In the genomic region with DNA sequence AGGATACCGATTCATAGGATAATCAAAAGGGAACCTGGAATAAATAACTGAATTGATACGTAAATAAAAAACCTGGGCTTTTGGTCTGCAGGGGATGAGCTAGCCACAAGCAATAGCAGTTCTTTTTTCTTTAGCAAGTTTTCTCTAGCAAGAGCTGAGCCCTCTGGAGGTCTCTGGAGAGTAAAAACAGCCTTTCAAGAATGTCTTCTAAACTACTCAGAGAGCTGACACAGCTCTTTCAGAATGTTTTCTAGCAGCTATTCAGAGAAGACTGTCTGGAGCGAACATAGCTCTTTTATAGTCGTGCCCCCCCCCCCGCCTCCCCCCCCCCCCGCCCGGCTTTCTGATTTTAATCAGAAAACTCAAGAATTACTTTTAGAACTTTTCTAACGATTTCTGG, we compare ENCODE assay signal across 16 mouse cellular contexts. TPM values are rescaled to one million over a fixed set of nuclear protein-coding genes. Genes with fewer than 3 reads are reported as not detected.
"Had no signal": no experiment of that assay in that cellular context is flagged by ENCODE, and none has a peak within 500 bp of the region (broad histone marks: within the 10 kb centered on the region; RNA-seq: fewer than 3 reads in every experiment).

No protein-coding gene starts in this region.

- H3K27me3 ChIP-seq: limb, embryonic 15.5 days; liver, embryonic 12.5 days; midbrain, embryonic 15.5 days; neural tube, embryonic 13.5 days had no signal

- H3K9me3 ChIP-seq: limb, embryonic 15.5 days; liver, embryonic 12.5 days; midbrain, embryonic 15.5 days; neural tube, embryonic 13.5 days had no signal

- ATAC-seq: intestine, embryonic 16.5 days; liver, embryonic 12.5 days; midbrain, embryonic 15.5 days had no signal

- H3K36me3 ChIP-seq: midbrain, embryonic 15.5 days had no signal

- DNase-seq: kidney, adult 2 months; kidney, postnatal 36 days; layer of hippocampus, adult 9-11 months; lung, postnatal 14 days; retina, postnatal 1 day; right cerebral cortex, postnatal 4 days; spleen, adult 18-20 months; thymus, adult 18-20 months; thymus, postnatal 14 days had no signal

- H3K4me2 ChIP-seq: limb, embryonic 15.5 days; liver, embryonic 12.5 days; midbrain, embryonic 15.5 days; neural tube, embryonic 13.5 days had no signal

- H3K4me3 ChIP-seq: limb, embryonic 15.5 days; liver, embryonic 12.5 days; midbrain, embryonic 15.5 days; neural tube, embryonic 13.5 days had no signal

- H3K27ac ChIP-seq: limb, embryonic 15.5 days; liver, embryonic 12.5 days; midbrain, embryonic 15.5 days; neural tube, embryonic 13.5 days had no signal

- H3K9ac ChIP-seq: limb, embryonic 15.5 days; liver, embryonic 12.5 days; midbrain, embryonic 15.5 days; neural tube, embryonic 13.5 days had no signal

- H3K4me1 ChIP-seq: liver, embryonic 12.5 days; midbrain, embryonic 15.5 days; neural tube, embryonic 13.5 days had no signal

RNA-seq across cellular contexts. Expression of a gene that starts 11.1 kb away (rescaled TPM):
- total RNA-seq: megakaryocyte-erythroid progenitor cell, adult 5-6 weeks had no signal
- polyA plus RNA-seq: intestine, embryonic 16.5 days; liver, embryonic 12.5 days; liver, embryonic 16.5 days had no signal
